Mouse (Mus musculus) midbrain, postnatal 0 days (tissue): ENCODE results near the gene Atp4a. TPM values are rescaled to one million over a fixed set of nuclear protein-coding genes. Genes with fewer than 3 reads are reported as not detected.
A peak's percentile ranks its signal among the peaks of the same experiment; 100 is the strongest.

Experiments used
- ATAC-seq: fragments of 200-750 bp; cut with Nextera tagmentation; 2 replicates; pipeline ENCODE4 v1.8.0; 2017; ENCODE audit warnings: moderate number of reproducible peaks, mild to moderate bottlenecking, moderate TSS enrichment, moderate library complexity; ENCODE audit not compliant: low FRiP score
- DNase-seq: peaks from one replicate; pipeline ENCODE4 v3.0.0-alpha.2; 2015; ENCODE audit warnings: low spot score
- H3K27ac ChIP-seq: fragments of 300-500 bp; sonication (generic); 2 replicates; pipeline ENCODE4 v1.5.1; 2014; ENCODE audit warnings: low read depth, mild to moderate bottlenecking, low read length, mixed read lengths
- H3K27me3 ChIP-seq: fragments of 300-500 bp; sonication (generic); 2 replicates; pipeline ENCODE4 v1.6.1; 2014; ENCODE audit warnings: low read length, control low read depth, mixed read lengths; ENCODE audit not compliant: insufficient read depth
- H3K36me3 ChIP-seq: fragments of 300-500 bp; sonication (generic); 2 replicates; pipeline ENCODE4 v1.6.1; 2014; ENCODE audit warnings: low read length, control low read depth, mixed read lengths; ENCODE audit not compliant: insufficient read depth
- H3K4me1 ChIP-seq: fragments of 300-500 bp; sonication (generic); 2 replicates; pipeline ENCODE4 v1.6.1; 2014; ENCODE audit warnings: mild to moderate bottlenecking, control low read depth, antibody characterized with exemption, low read length, mixed read lengths; ENCODE audit not compliant: insufficient read depth
- H3K4me2 ChIP-seq: fragments of 300-500 bp; sonication (generic); 2 replicates; pipeline ENCODE4 v1.6.1; 2014; ENCODE audit warnings: low read depth, mild to moderate bottlenecking, low read length, mixed read lengths; ENCODE audit not compliant: poor library complexity, severe bottlenecking
- H3K4me3 ChIP-seq: fragments of 300-500 bp; sonication (generic); 2 replicates; pipeline ENCODE4 v1.5.1; 2014; ENCODE audit warnings: low read depth, mild to moderate bottlenecking, low read length, moderate library complexity
- H3K9ac ChIP-seq: fragments of 300-500 bp; sonication (generic); replicated peaks from 2 replicates; pipeline ENCODE4 v1.6.1; 2014; ENCODE audit warnings: mild to moderate bottlenecking, low read length, moderate library complexity, mixed read lengths; ENCODE audit not compliant: poor library complexity, severe bottlenecking
- H3K9me3 ChIP-seq: fragments of 300-500 bp; sonication (generic); 2 replicates; pipeline ENCODE4 v1.6.1; 2016; ENCODE audit warnings: low read length, control low read depth
- CTCF ChIP-seq: IDR thresholded peaks from 2 replicates; pipeline ENCODE4 v1.5.1; 2016; ENCODE audit warnings: antibody characterized with exemption, mild to moderate bottlenecking
- WGBS: fragments of 180-500 bp; shearing (Covaris S2); extraction: QIAGEN DNeasy Blood & Tissue Kit; methylation state at CpG from one replicate; pipeline ENCODE4 v1.1.7; 2014; 5-methylcytosine and 5-hydroxymethylcytosine counted together
- polyA plus RNA-seq: library from polyadenylated mRNA; unstranded; fragments of >200 nt; fragmentation: Nextera tagmentation; extraction: Ambion mirVana; gene quantifications from 2 replicates; pipeline ENCODE4 v1.2.1, GENCODE M21; 2015
- total RNA-seq: library from RNA; depleted of rRNA; stranded (reverse); fragments of >200 nt; gene quantifications from 2 replicates; pipeline ENCODE4 v1.2.3, GENCODE M21; 2014; rRNA removed

Atp4a gene
- total and polyA plus RNA-seq, 2 experiments from 2014 or later, result 0.82 to 2.7 TPM

DNA sequence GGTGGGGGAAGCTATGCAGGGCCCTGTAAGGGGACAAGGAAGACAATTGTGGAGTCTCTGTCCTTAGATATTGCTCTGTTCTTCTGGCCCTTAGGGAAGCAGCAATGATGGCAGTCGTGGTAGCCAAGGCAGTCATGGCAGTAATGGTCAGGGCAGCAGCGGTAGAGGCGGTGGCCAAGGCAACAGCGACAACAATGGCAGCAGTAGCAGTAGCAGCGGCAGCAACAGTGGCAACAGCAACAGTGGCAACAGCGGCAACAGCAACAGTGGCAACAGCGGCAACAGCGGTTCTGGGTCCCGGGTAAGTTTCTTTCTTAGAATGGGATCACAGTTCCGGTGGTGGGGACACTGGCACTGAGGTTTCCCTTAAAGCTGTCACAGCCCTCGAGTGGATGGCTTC is 53.2 kb downstream of the Atp4a start:
- 48% methylated on average over 11 of the region's 11 CpGs for WGBS
- Histone ChIP-seq H3K9ac (no peak overlapping the region), H3K4me2 (no peak overlapping the region), H3K9me3 (no peaks in the 10 kb centered on the region), H3K27ac (no peak overlapping the region), H3K4me3 (no peak overlapping the region), H3K27me3 (no peaks in the 10 kb centered on the region), H3K4me1 (no peaks in the 10 kb centered on the region), H3K36me3 (no peaks in the 10 kb centered on the region)
- ATAC-seq, result no peak
- no peak for TF ChIP-seq CTCF
- DNase-seq, result peak; percentile 17

DNA sequence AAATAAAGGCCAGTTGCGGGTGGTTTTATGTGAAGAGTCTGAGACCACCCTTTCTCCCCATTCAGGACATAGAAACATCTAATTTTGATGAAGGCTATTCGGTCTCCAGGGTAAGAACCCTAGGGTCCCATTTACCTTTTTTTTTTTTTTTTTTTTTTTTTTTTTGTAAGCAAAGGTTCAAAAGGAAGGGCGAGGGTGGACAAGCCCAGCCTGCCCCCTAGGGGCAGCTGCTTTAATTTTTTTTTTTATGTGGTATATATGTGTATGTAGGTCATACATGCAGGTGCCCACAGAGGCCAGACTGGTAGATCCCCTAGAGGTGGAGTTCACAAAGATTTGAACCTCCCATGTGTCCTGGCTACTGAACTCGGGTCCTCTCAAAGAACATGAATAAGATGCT is 54.4 kb downstream of the Atp4a start:
- Histone ChIP-seq H3K27ac (no peak overlapping the region), H3K4me3 (no peak overlapping the region), H3K4me2 (no peak overlapping the region), H3K9me3 (no peaks in the 10 kb centered on the region), H3K36me3 (no peaks in the 10 kb centered on the region), H3K9ac (no peak overlapping the region), H3K4me1 (no peaks in the 10 kb centered on the region), H3K27me3 (no peaks in the 10 kb centered on the region)
- TF ChIP-seq CTCF, result no peak
- ATAC-seq (no peak), DNase-seq (no peak)
- 95% methylated on average over 4 of the region's 4 CpGs for WGBS

DNA sequence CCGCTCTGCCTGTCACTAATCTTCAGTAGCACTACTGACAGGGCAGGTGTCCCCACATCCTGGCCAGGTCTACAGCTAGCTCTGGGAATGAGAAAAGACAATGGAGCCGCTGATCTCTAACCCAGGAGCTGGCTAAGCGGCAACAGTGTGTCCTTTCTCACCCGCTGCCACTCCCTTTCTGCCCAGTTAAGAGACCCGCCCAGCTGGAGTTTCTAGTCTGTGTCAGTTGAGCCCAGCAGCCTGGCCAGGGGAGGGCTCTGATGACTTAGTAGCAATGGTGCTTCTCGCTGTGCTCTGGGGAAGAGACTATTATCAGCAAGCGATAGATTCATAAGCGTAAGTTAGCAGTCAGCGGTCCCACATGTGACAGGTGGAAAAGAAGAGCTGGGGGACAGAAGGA is 57.2 kb downstream of the Atp4a start:
- Histone ChIP-seq H3K36me3 (no peaks in the 10 kb centered on the region), H3K27me3 (no peaks in the 10 kb centered on the region), H3K4me2 (no peak overlapping the region), H3K4me1 (no peaks in the 10 kb centered on the region), H3K4me3 (no peak overlapping the region), H3K9me3 (no peaks in the 10 kb centered on the region), H3K9ac (no peak overlapping the region), H3K27ac (no peak overlapping the region)
- ATAC-seq (no peak), DNase-seq (no peak)
- TF ChIP-seq CTCF, result no peak
- WGBS, result 36% methylated on average over 9 of the region's 9 CpGs

Other genes with a start within 250 kb of the Atp4a start
Only the 30 nearest of the 31 such genes appear.
- gene Prodh2, start 218.6 kb upstream of the Atp4a start, total RNA-seq, result not detected in 2 replicates
- gene Prodh2, start 218.6 kb upstream of the Atp4a start, polyA plus RNA-seq, result not detected in 2 replicates
- 67.0 and 68.2 TPM in 2 replicates for gene Arhgap33, start 177.1 kb upstream of the Atp4a start, total RNA-seq
- 113 TPM in 2 replicates for gene Arhgap33, start 177.1 kb upstream of the Atp4a start, polyA plus RNA-seq
- 5.9 and 6.2 TPM in 2 replicates for gene Hspb6, start 160.0 kb upstream of the Atp4a start, total RNA-seq
- 13.4 and 13.5 TPM in 2 replicates for gene Hspb6, start 160.0 kb upstream of the Atp4a start, polyA plus RNA-seq
- gene Proser3, start 159.9 kb upstream of the Atp4a start, total RNA-seq, result 15.2 and 23.3 TPM in 2 replicates
- gene Proser3, start 159.9 kb upstream of the Atp4a start, polyA plus RNA-seq, result 3.3 and 3.4 TPM in 2 replicates
- 15.7 and 32.0 TPM in 2 replicates for gene Lin37, start 152.4 kb upstream of the Atp4a start, total RNA-seq
- 53.5 and 54.1 TPM in 2 replicates for gene Lin37, start 152.4 kb upstream of the Atp4a start, polyA plus RNA-seq
- 54.7 and 64.2 TPM in 2 replicates for gene U2af1l4, start 148.9 kb upstream of the Atp4a start, total RNA-seq
- 96.4 and 97.0 TPM in 2 replicates for gene U2af1l4, start 148.9 kb upstream of the Atp4a start, polyA plus RNA-seq
- 6.0 and 8.4 TPM in 2 replicates for gene Gm49396, start 148.9 kb upstream of the Atp4a start, total RNA-seq
- gene Gm49396, start 148.9 kb upstream of the Atp4a start, polyA plus RNA-seq, result 4.9 and 7.2 TPM in 2 replicates
- gene Psenen, start 148.6 kb upstream of the Atp4a start, total RNA-seq, result 63.8 and 133 TPM in 2 replicates
- gene Psenen, start 148.6 kb upstream of the Atp4a start, polyA plus RNA-seq, result 135 and 144 TPM in 2 replicates
- gene Igflr1, start 146.8 kb upstream of the Atp4a start, total RNA-seq, result 0.99 and 1.9 TPM in 2 replicates
- 3.1 and 5.6 TPM in 2 replicates for gene Igflr1, start 146.8 kb upstream of the Atp4a start, polyA plus RNA-seq
- gene Kmt2b, start 123.5 kb upstream of the Atp4a start, total RNA-seq, result 38.8 and 39.5 TPM in 2 replicates
- gene Kmt2b, start 123.5 kb upstream of the Atp4a start, polyA plus RNA-seq, result 5.3 and 8.3 TPM in 2 replicates
- gene Zbtb32, start 113.3 kb upstream of the Atp4a start, total RNA-seq, result not detected in 2 replicates
- gene Zbtb32, start 113.3 kb upstream of the Atp4a start, polyA plus RNA-seq, result 0.22 and 0.39 TPM in 2 replicates
- gene Upk1a, start 99.4 kb upstream of the Atp4a start, total RNA-seq, result 0.76 and 1.5 TPM in 2 replicates
- 0.65 and 0.84 TPM in 2 replicates for gene Upk1a, start 99.4 kb upstream of the Atp4a start, polyA plus RNA-seq
- 310 and 337 TPM in 2 replicates for gene Cox6b1, start 86.1 kb upstream of the Atp4a start, total RNA-seq
- gene Cox6b1, start 86.1 kb upstream of the Atp4a start, polyA plus RNA-seq, result 1,351 and 1,409 TPM in 2 replicates
- 1.2 TPM in 1 of 2 replicates, not detected in the other for gene Etv2, start 76.4 kb upstream of the Atp4a start, total RNA-seq
- 0.15 TPM in 1 of 2 replicates, not detected in the other for gene Etv2, start 76.4 kb upstream of the Atp4a start, polyA plus RNA-seq
- 163 and 185 TPM in 2 replicates for gene Rbm42, start 61.9 kb upstream of the Atp4a start, total RNA-seq
- 120 and 123 TPM in 2 replicates for gene Rbm42, start 61.9 kb upstream of the Atp4a start, polyA plus RNA-seq
- gene Haus5, start 47.2 kb upstream of the Atp4a start, total RNA-seq, result 17.9 and 22.7 TPM in 2 replicates
- 19.8 and 20.0 TPM in 2 replicates for gene Haus5, start 47.2 kb upstream of the Atp4a start, polyA plus RNA-seq
- not detected in 2 replicates for gene Pmis2, start 40.6 kb upstream of the Atp4a start, total RNA-seq
- gene Pmis2, start 40.6 kb upstream of the Atp4a start, polyA plus RNA-seq, result not detected in 2 replicates
- not detected in 2 replicates for gene 2200002J24Rik, start 13.3 kb upstream of the Atp4a start, total RNA-seq
- gene 2200002J24Rik, start 13.3 kb upstream of the Atp4a start, polyA plus RNA-seq, result not detected in 2 replicates
- gene Tmem147, start 17.3 kb downstream of the Atp4a start, total RNA-seq, result 166 and 167 TPM in 2 replicates
- gene Tmem147, start 17.3 kb downstream of the Atp4a start, polyA plus RNA-seq, result 290 and 318 TPM in 2 replicates
- gene Gapdhs, start 31.5 kb downstream of the Atp4a start, total RNA-seq, result not detected in 2 replicates
- 0.79 and 0.80 TPM in 2 replicates for gene Gapdhs, start 31.5 kb downstream of the Atp4a start, polyA plus RNA-seq
- gene Sbsn, start 39.3 kb downstream of the Atp4a start, total RNA-seq, result 2.4 and 4.0 TPM in 2 replicates
- gene Sbsn, start 39.3 kb downstream of the Atp4a start, polyA plus RNA-seq, result 1.8 and 4.1 TPM in 2 replicates
- 0.71 and 7.9 TPM in 2 replicates for gene Dmkn, start 51.5 kb downstream of the Atp4a start, total RNA-seq
- gene Dmkn, start 51.5 kb downstream of the Atp4a start, polyA plus RNA-seq, result 4.5 and 4.9 TPM in 2 replicates
- 4.8 and 19.2 TPM in 2 replicates for gene Krtdap, start 75.7 kb downstream of the Atp4a start, total RNA-seq
- gene Krtdap, start 75.7 kb downstream of the Atp4a start, polyA plus RNA-seq, result 1.2 and 1.6 TPM in 2 replicates
- gene Ffar2, start 111.6 kb downstream of the Atp4a start, total RNA-seq, result not detected in 2 replicates
- 0.07 and 0.25 TPM in 2 replicates for gene Ffar2, start 111.6 kb downstream of the Atp4a start, polyA plus RNA-seq
- not detected in 2 replicates for gene Ffar3, start 144.0 kb downstream of the Atp4a start, total RNA-seq
- gene Ffar3, start 144.0 kb downstream of the Atp4a start, polyA plus RNA-seq, result not detected in 2 replicates
- gene Ffar1, start 149.4 kb downstream of the Atp4a start, total RNA-seq, result not detected in 2 replicates
- gene Ffar1, start 149.4 kb downstream of the Atp4a start, polyA plus RNA-seq, result not detected in 2 replicates
- 0.24 and 0.71 TPM in 2 replicates for gene Cd22, start 168.1 kb downstream of the Atp4a start, total RNA-seq
- gene Cd22, start 168.1 kb downstream of the Atp4a start, polyA plus RNA-seq, result 0.06 and 0.16 TPM in 2 replicates
- gene Mag, start 202.7 kb downstream of the Atp4a start, total RNA-seq, result 5.3 and 14.9 TPM in 2 replicates
- 5.7 and 6.9 TPM in 2 replicates for gene Mag, start 202.7 kb downstream of the Atp4a start, polyA plus RNA-seq
- gene Hamp2, start 212.5 kb downstream of the Atp4a start, total RNA-seq, result not detected in 2 replicates
- not detected in 2 replicates for gene Hamp2, start 212.5 kb downstream of the Atp4a start, polyA plus RNA-seq
- not detected in 2 replicates for gene Hamp, start 231.8 kb downstream of the Atp4a start, total RNA-seq
- gene Hamp, start 231.8 kb downstream of the Atp4a start, polyA plus RNA-seq, result not detected in 2 replicates